In the genomic region with DNA sequence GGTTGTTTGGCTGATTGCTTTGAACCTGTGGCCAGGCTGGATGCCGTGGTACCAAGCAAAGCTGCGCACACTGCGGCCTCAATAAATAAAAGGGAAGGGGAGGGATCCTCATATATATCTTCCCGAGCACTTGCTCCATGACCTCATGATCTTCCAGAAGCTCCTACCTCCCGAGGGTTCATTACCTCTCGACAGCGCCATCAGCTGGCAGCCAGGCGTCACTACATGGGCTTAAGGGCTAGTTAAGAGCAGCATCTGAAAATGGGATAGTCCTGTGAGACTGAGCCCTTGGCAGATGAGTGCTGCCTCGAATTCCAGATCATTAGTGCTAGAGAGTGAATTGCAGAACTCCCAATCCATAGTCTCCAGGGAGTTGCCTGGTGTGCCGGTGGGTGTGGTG, we compare ENCODE assay signal across 14 mouse cellular contexts.
DNase-seq lines count a peak whose midpoint lies in the region; ATAC-seq and TF ChIP-seq lines count a peak whose summit lies in the region.
"Had no signal": no experiment of that assay in that cellular context is flagged by ENCODE, and none has a peak within 500 bp of the region (broad histone marks: within the 10 kb centered on the region; RNA-seq: fewer than 3 reads in every experiment).

No protein-coding gene starts in this region.

- no peak overlapping the region for H3K4me3 ChIP-seq in kidney, postnatal 0 days (replicated peaks; ENCODE audit: low read depth, low read length)
- H3K4me3 ChIP-seq in kidney, embryonic 14.5 days (ENCODE audit: low read length), result no peak overlapping the region
- H3K4me3 ChIP-seq in midbrain, embryonic 15.5 days, result no peak overlapping the region
- H3K4me3 ChIP-seq: heart, embryonic 10.5 days; hindbrain, embryonic 15.5 days; limb, embryonic 15.5 days had no signal

- no peak overlapping the region for H3K4me2 ChIP-seq in kidney, postnatal 0 days (ENCODE audit: low read length)
- no peak overlapping the region for H3K4me2 ChIP-seq in kidney, embryonic 14.5 days (replicated peaks; ENCODE audit: low read depth, low read length)
- H3K4me2 ChIP-seq in midbrain, embryonic 15.5 days, result no peak overlapping the region
- H3K4me2 ChIP-seq: hindbrain, embryonic 15.5 days; limb, embryonic 15.5 days; midbrain, embryonic 11.5 days had no signal

- no peak overlapping the region for H3K9ac ChIP-seq in kidney, postnatal 0 days (ENCODE audit: low read depth, low read length)
- H3K9ac ChIP-seq in kidney, embryonic 14.5 days (ENCODE audit: low read depth, low read length), result no peak overlapping the region
- H3K9ac ChIP-seq in midbrain, embryonic 15.5 days, result no peak overlapping the region
- H3K9ac ChIP-seq: hindbrain, embryonic 15.5 days; limb, embryonic 15.5 days had no signal

- no peaks in the 10 kb centered on the region for H3K36me3 ChIP-seq in kidney, postnatal 0 days (ENCODE audit: insufficient read depth, low read length)
- H3K36me3 ChIP-seq in kidney, embryonic 14.5 days (ENCODE audit: control insufficient read depth, insufficient read depth, low read length), result no peaks in the 10 kb centered on the region
- no peaks in the 10 kb centered on the region for H3K36me3 ChIP-seq in midbrain, embryonic 15.5 days (replicated peaks)
- H3K36me3 ChIP-seq: heart, embryonic 10.5 days; hindbrain, embryonic 15.5 days; limb, embryonic 15.5 days had no signal

- no peak for TF ChIP-seq POLR2A in brain, embryonic 14.5 days (IDR thresholded peaks at IDR 0.05; ENCODE audit: borderline replicate concordance, extremely low read depth, insufficient read depth, insufficient read length, poor library complexity, severe bottlenecking)

- 58% methylated on average over 10 of the region's 10 CpGs for WGBS in kidney, postnatal 0 days
- WGBS in kidney, embryonic 14.5 days, result 60% methylated on average over 10 of the region's 10 CpGs
- 66% methylated on average over 10 of the region's 10 CpGs for WGBS in midbrain, embryonic 15.5 days

- no peak for ATAC-seq in kidney, postnatal 0 days (replicated peaks; ENCODE audit: low FRiP score, low read depth)
- no peak for ATAC-seq in kidney, embryonic 14.5 days (ENCODE audit: low FRiP score, low TSS enrichment)
- ATAC-seq in midbrain, embryonic 15.5 days (replicated peaks), result no peak
- ATAC-seq: activated CD4-positive, CD25-positive, alpha-beta regulatory T cell, adult 4 months had no signal

- H3K27me3 ChIP-seq in kidney, postnatal 0 days (ENCODE audit: insufficient read depth, low read length), result no peaks in the 10 kb centered on the region
- no peaks in the 10 kb centered on the region for H3K27me3 ChIP-seq in kidney, embryonic 14.5 days (ENCODE audit: control insufficient read depth, insufficient read depth, low read length)
- no peaks in the 10 kb centered on the region for H3K27me3 ChIP-seq in midbrain, embryonic 15.5 days (replicated peaks)
- H3K27me3 ChIP-seq: hindbrain, embryonic 15.5 days; limb, embryonic 15.5 days had no signal

- peak; percentile 35; the same call in 1 of the 2 replicates for TF ChIP-seq CTCF in kidney, postnatal 0 days (IDR thresholded peaks at IDR 0.05; ENCODE audit: low read depth)
- TF ChIP-seq CTCF in brain, embryonic 14.5 days (IDR thresholded peaks at IDR 0.05; ENCODE audit: borderline replicate concordance, extremely low read depth, insufficient read depth, insufficient read length), result peak; percentile 33; the same call in 1 of the 2 replicates

- no peaks in the 10 kb centered on the region for H3K4me1 ChIP-seq in kidney, postnatal 0 days (replicated peaks; ENCODE audit: insufficient read depth, low read length)
- no peaks in the 10 kb centered on the region for H3K4me1 ChIP-seq in kidney, embryonic 14.5 days (ENCODE audit: control insufficient read depth, insufficient read depth, low read length)
- no peaks in the 10 kb centered on the region for H3K4me1 ChIP-seq in midbrain, embryonic 15.5 days
- H3K4me1 ChIP-seq: heart, embryonic 10.5 days; hindbrain, embryonic 15.5 days; limb, embryonic 15.5 days had no signal

- no peaks in the 10 kb centered on the region for H3K9me3 ChIP-seq in kidney, postnatal 0 days (replicated peaks; ENCODE audit: low read length)
- no peaks in the 10 kb centered on the region for H3K9me3 ChIP-seq in kidney, embryonic 14.5 days (ENCODE audit: control insufficient read depth, low read length)
- H3K9me3 ChIP-seq in midbrain, embryonic 15.5 days, result no peaks in the 10 kb centered on the region
- H3K9me3 ChIP-seq: heart, embryonic 10.5 days; hindbrain, embryonic 15.5 days; limb, embryonic 15.5 days had no signal

- DNase-seq in kidney, postnatal 0 days (ENCODE audit: low spot score), result no peak
- DNase-seq in A20 (ENCODE audit: low read depth, low spot score) (peak; percentile 23), ES-CJ7 (ENCODE audit: low read depth, low spot score) (peak; percentile 95)
- DNase-seq in brain, embryonic 14.5 days (ENCODE audit: low read depth), result no peak
- DNase-seq in thymus, postnatal 10 days (ENCODE audit: low spot score in 2 of 2), result no peak
- DNase-seq: gastrocnemius, postnatal 25 days; heart, postnatal 14 days had no signal

- H3K27ac ChIP-seq in kidney, postnatal 0 days, result no peak overlapping the region
- H3K27ac ChIP-seq in kidney, embryonic 14.5 days (ENCODE audit: low read depth, low read length), result no peak overlapping the region
- H3K27ac ChIP-seq in midbrain, embryonic 15.5 days, result no peak overlapping the region
- H3K27ac ChIP-seq: heart, embryonic 10.5 days; hindbrain, embryonic 15.5 days; limb, embryonic 15.5 days had no signal

Comparison
In these comparisons a context has a peak if more than half of its experiments do, and no peak if none do; other contexts are left out.
1. DNase-seq: peak in A20 (single experiment) and ES-CJ7 (single experiment); none in kidney, postnatal 0 days (single experiment), brain, embryonic 14.5 days (single experiment) and thymus, postnatal 10 days (0 of 2).